Mouse (Mus musculus) erythroblast, adult 5-6 weeks (primary cell): ENCODE data around the gene Emid1. TPM values are rescaled to one million over a fixed set of nuclear protein-coding genes. Genes with fewer than 3 reads are reported as not detected.
"Not testable (repeated sequence)": the region's sequence is repeated elsewhere in the genome, so short reads cannot be mapped to it uniquely, and the experiment has no call there.

Experiments
- ATAC-seq: replicated peaks from 2 replicates; pipeline ENCODE4 v1.8.0; 2016; ENCODE audit warnings: moderate number of reproducible peaks, mild to moderate bottlenecking, moderate TSS enrichment, inconsistent platforms; ENCODE audit not compliant: poor library complexity, low FRiP score, severe bottlenecking
- total RNA-seq, 2 experiments: library from RNA; stranded (forward) in 1 of 2; stranded (reverse) in 1 of 2; fragments of 150-400 nt in 1 of 2; fragments of 200-764, 138-1000 nt in 1 of 2; gene quantifications; 2 replicates each; pipeline versions ENCODE4 v1.2.3 to v1.2.4; 2015 to 2017; ENCODE audit warnings: low replicate concordance in 2 of 2

Gene Emid1
- total RNA-seq, 2 experiments from 2014 or later = 0.26 TPM; not detected in 1

DNA sequence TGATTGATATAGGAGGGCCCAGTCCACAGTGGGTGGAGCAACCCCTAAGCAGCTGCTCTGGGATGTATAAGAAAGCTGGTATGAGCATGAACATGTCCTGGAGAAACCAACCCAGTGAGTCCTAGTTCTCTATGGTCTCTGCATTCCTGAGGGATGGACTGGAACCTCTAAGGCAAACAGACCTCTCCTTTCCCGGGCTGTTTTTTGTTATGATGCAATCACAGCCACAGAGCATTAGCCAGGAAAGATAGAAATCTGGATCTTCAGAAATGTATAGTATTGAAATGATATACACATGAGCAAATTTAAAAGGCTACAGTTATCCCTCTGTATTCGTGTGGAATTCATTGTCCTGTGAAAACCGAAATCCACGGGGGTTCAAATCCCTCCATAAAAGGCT is 26.3 kb downstream of the Emid1 start:
- ATAC-seq = no peak

DNA sequence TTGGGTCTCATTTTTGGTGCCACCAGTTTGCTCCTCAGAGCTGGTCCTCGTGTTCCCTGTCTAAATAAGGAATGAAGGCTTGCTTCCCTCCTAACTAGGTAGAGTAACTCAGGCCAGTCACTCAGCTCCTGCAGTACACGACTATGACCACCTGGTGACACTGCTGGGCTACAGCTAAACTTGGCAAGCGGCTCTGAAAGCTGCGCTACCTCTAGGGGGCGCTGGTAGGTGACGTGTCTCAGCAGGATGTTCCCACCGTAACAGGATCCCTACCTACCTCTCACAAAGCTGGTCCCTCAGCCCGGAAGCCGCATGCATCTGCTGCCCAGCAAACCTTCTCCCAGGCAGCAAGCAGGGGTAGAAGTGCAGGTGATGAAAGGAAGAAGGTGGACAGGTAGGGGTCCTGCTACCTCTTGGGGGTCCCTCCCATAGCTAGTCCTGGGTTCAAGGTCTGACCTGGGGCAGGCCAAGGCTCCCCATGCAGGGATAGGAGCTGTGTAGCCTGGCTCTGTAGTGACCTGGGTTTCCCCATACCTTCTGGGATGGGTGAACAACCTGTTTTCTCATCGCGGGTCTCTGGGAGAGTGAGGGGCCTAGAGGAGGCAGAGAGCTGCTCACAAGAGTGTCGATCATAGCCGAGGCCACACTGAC is 37.0 kb downstream of the Emid1 start:
- peak; percentile 93 for ATAC-seq

DNA sequence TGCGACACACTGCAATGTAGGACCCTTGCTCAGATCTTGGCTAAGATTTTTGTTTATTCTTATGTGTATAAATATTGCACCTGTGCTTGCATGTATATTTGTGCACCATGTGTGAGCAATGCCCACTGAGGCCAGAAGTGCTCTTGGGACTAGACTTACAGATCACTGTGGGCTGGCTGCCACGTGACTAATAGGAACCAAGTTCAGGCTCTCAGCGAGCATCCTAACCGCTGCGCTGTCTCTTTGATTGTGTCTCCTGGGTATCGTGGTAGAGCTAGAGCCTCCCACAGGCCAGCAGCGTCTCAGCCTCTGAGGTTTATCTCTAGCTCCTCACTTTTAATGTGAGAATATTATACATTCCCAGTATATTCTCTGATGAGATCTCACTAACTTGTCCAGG is 38.4 kb downstream of the Emid1 start:
- ATAC-seq = no peak

DNA sequence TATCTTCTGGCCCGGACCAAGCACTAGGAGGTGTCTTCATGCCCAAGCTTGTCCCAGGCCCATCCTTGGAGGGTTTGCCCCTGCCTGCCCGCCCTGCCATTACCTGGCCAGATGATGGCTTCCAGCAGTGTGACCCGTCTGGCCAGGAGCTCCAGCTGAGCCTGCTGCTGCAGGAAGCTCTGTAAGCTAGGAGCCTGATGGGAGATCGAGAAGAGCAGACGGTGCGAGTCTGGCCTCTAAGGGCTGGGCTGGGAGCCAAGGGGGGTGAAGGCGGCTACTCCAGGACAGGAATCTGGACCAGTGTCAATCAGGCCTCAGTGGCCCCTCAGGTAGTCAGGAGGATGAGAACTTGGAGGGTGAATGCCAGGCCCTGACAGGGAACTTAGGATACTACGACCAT is 42.6 kb downstream of the Emid1 start:
- ATAC-seq = no peak

DNA sequence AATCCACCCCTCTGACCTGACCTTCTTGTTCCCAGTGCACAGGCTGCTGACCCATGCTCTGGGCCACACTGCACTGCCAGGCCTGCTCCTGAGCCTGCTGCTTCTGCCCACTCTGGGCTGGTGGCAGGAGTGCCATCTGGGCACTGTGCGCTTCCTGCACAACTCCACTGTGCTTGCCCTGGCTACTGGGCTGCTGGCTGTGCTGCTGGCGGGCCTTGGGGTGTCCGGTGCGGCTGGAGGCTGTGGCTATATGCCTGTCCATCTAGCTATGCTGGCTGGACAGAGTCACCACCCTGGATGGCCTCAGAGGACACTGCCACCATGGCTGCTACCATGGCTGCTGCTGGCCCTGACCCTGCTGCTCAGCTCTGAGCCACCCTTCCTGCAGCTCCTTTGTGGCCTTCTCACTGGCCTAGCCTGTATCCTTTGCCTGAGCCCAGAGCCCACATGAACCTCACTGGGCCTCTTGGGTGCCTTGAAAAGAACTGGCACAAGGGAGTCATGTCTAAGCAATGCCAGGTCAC is 48.0 kb downstream of the Emid1 start:
- no peak for ATAC-seq

DNA sequence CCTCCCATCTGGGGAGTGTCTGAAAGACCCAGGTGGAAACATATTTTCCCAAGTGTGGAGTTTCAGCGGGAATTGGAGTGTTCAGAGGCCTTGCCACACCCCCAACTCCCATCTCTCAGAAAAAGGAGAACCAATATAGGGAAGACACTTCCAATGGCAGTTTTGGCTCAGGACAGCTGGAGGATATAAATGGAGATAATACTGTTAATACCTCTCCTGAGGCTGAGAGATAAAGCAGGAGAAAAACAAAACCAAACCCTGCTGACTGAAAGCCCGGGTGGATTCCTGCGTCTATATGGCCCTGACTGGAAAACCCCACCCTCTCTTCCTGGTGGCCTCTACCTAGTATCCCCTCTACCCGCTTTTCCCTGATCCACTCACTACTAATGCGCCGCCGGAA is 49.7 kb downstream of the Emid1 start:
- no peak for ATAC-seq

DNA sequence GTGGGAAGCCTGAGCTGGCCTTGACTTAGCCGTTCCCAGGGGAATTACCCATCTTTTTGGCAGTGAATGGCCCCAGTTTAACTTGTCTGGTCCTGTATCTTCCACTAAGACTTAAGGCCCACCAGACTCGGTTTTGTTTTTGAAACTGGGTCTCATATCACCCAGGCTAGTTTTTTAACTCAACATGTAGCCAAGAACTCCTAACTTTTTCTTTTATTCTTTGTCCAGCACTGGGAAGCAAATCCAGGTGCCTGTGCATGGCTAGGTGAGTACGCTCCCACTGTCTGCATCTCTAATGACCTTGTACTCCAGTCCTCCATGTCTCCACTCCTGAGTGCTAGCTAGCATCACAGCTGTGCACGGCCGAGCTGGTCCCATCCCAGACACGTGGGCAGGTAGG is 50.4 kb downstream of the Emid1 start:
- no peak for ATAC-seq

DNA sequence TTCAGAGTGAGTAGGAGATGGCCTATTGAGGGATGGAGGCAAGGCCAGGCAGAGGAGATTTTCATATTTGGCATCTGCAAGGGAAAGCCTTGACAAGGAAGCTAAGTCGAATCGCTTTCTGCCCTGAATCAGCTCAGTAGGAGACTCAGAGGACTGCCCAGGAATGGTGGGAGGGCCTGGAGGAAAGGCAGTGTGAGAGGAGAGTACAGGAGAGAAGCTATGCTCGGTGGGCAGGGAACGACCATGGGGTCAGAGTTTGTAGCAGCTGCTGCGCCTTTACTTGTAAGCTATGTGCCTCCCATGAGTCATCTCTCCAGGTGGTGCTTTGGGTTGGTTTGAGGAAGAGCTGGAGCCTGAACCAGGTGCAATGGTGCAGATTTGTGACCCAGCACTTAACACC is 51.3 kb downstream of the Emid1 start:
- no peak for ATAC-seq

DNA sequence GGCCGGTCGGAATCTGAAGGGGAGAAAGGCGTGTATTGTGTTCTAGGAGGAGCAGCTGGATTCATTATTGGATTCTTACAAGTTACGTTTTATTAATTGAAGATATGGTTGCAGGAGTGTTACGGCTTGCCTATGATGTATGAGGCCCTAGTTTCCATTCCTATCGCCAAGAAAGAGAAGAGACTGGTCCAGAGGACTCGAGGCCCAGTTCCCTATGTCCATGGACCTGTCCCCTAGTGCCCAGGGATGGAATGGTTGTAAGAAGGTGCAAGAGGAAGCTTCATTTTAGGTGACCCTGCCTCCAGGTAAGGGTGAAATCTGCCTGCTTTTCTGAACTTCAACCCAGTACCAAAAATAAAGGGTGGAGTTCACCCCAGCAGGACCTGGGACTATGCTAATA is 51.8 kb downstream of the Emid1 start:
- ATAC-seq = no peak

DNA sequence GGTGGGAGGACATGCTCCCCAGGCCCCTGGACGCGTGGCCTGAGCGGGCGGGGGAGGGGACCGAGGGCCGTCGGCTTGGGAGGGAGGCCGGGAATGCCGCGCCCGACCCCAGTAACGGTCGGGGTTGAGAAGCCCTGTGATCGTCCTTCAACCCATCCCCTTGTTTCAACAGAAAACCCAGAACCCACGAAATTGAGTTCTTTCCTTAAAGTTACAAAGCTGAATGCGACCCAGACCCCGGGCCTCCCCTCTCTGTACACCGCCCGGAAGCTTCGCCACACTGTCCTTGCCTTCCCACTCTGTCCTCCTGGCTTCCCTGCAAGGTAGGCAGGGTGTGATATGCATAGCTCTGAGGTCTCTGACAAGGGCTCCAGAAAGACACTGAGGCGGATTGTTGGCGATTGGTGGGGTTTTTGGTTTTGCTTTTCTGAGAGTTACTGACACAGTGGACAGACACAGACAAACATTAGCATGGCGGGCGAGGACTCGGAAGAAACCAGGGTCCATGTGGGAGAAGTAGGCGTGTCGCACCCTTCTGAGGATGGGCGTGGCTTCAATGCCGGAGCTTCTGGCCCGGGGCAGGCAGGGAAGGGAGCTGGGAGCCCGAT is 52.4 kb downstream of the Emid1 start:
- ATAC-seq = peak; percentile 73

DNA sequence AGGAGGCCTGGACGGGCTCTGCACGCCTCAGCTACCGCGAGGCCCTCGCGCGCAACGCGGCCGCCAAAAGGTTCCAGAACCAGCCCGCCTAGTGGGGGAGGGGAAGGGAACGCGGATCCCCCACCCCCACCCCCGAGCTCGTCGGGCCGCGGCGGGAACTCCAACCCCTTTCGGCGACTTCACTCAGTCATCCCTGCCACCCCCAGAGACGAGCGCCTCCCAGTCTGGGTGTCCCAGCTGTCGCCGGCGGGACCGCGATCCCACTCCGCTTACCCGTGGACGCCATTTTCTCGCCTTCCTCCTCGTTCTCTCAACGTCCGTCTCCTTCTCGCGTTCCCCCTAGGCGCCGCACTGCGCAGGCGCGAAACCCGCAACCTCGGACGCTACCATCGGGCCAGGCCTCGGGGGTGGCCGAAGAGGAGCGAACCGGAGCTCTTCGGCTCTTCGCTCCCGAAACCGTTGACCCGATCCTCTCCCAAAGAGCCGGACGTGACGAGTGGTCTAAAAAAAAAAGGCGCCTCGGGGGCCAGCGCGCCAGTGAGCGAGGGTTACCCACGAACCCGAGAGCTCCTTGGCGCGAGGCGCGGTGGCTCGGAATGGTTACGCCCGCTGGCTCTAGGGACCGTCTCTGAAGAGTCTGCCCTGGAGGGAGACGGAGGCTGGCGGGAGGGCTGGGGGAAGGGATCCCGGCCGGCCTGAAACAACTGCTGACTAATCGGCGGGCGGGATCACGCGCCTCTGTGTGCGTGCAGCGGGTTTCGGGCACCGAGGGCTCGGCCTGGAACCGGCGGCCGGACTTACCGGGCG is 53.1 kb downstream of the Emid1 start, which contains the start of the genes Rhbdd3 and Ewsr1:
Rhbdd3 (plus strand) TSS at position 191 of the 807 bp plus-strand sequence.
Ewsr1 (minus strand) TSS at position 531 of the 807 bp plus-strand sequence.
- peak; percentile 81 for ATAC-seq

DNA sequence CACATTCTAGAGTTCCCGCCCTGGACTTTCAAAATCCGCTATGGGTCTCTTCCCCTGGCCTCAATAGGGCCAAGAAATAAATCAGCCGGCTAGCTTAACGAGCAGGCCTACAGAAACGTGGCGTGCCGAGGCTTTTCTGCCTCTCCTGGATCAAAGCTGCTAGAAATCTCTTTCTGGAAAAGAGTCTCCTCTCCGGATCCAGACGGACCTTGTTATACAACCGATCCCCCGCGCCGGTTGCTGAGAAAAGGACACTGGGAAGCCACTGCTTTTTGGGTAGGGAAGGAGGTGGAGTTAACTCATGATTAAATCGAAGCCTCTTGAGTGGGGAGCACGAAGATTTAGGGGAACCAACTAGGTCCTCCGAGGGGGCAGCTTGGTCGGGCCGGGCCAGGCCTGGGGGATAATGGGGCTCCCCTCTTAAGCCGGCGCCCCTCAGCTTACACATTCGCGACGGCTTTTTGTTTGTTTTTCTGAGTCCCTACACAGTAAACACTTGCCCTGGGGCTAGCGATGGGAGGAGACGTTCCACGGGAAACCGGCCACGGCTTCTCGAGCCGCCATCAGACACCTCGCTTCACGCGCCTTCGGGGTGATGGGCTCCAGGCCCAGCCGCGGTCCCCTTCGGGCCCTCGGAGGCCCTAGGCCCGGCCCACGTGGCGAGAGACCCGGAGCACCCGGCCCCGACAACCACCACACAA is 53.9 kb downstream of the Emid1 start:
- peak; percentile 47 for ATAC-seq

DNA sequence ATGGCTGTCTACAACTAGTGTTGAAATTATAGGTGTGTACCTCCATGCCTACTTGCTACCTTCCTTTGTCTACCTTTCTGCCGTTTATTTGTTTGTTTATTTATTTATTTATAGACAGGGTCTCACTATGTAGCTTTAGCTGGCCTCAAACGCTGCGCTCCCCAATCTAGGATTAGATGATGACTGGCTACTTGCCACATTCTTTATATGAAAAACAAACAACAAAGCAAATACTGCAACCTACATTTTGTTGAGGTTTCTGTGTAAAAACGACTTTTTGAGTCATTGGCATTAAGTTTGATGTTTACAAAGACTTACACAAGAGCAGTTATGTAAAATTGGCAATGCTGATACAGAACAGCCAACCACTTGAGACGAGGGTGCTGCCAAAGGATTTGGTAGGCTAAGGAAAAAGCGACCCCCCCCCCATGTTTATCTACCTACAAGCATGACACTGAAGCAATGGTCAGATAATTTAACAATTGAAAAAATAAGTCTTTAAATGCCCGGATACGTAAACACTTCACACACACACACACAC is 55.5 kb downstream of the Emid1 start:
- no peak for ATAC-seq

DNA sequence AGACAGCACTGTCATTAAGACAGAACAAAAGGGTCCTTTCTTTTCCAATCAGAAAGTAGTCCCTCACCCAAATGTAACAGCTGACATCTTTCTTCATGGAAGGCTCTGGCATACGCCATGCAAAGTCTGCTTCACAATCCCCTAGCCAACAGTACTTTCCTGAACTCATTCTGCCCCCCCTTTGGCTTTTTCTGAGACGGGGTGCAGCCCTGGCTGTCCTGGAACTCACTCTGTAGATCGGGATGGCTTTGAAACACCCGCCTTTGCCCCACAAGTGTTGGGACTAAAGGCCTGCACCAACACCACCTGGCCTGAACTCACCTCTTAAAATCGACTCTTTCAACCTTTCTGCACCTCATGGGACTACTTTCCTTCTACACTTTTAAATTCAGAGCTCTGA is 56.2 kb downstream of the Emid1 start:
- no peak for ATAC-seq

DNA sequence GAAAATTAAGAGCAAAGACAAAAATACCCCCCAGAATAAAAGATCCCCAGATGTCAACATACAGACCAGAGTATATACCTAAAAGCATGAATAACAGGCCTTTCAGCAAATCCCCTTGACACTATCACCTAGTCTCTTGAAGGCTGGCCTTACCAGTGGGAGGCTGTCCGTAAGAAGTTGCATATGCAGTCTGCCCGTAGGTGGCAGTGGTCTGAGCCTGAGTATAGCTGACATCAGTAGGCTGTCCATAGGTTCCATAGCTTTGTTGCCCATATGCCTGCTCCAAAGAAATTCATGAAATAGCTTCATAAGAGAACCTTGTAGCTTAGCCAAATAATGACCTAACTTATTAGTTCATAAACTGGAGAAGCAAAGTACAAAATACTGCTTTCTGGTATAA is 60.4 kb downstream of the Emid1 start:
- 0 out of 2 replicates have a peak, but pooled peaks have one; percentile 52 for ATAC-seq

DNA sequence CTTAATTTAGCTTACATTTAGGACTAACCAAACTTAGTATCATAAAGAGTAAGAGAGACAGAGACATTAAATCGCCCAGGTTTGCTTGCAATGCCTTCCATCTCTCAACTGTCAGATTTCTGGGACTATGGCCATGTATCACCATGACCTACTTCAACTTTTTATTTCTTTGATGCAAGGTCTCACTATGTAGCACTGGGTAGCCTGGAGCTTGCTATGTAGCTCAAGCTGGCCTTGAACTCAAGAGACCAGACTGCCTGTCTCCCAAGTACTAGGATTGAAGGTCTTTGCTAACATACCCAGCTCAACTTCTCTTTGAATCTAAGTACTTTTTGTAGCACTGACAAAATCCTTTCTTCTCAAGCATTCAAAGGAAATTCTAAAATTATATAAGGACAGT is 62.9 kb downstream of the Emid1 start:
- no peak for ATAC-seq

DNA sequence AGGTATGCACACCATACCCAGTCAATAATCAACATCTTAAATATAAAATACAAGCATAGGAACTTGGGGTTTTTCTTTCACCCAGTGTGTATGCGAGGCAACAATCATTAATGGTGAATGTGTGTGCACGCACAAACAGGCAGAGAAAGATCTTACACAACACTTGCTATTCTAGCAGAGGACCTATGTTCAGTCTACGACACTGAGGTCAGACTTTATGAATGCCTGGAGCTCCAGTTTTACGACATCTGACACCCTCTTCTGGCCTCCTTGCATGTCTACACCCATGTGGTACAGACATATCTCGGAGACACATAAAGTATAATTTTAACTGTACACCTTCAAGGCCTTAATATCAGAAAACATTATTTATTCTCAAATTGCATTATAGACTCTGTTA is 75.2 kb downstream of the Emid1 start:
- ATAC-seq = not testable (repeated sequence)

DNA sequence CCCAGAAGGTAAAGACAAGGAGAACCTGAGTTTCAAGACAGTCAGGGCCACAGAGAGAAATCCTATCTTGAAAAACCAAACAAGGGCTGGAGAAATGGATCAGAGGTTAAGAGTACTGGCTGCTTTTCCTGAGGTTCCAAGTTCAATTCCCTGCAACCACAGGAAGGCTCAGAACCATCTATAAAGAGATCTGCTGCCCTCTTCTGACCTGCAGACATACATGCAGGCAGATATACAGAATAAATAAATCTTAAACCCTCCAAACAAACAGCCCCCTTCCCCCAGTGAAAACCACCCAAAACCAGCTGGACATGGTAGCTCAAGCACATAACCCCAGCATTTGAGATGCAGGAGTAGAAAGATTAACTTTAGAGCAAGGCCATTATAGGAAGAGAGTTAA is 76.3 kb downstream of the Emid1 start:
- ATAC-seq = no peak

DNA sequence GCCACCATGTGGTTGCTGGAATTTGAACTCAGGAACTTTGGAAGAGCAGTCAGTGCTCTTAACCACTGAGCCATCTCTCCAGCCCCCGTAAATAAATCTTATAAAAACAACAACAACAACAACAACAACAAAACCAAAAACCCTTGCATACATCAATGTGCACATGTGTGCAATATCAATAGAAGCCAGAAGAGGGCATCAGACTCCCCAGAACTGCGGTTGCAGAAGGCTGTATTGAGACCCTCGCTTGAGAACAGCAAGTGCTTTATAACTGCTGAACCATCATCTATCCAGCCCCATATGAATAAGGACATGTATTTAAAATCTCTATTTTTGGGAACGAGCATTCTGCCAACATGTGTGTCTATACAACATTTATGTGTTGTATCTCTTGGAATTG is 77.2 kb downstream of the Emid1 start:
- 0 out of 2 replicates have a peak, but pooled peaks have one; percentile 62 for ATAC-seq
